Mouse (Mus musculus): Measurements from ENCODE around the gene Rcan2.

The Rcan2 gene

DNA sequence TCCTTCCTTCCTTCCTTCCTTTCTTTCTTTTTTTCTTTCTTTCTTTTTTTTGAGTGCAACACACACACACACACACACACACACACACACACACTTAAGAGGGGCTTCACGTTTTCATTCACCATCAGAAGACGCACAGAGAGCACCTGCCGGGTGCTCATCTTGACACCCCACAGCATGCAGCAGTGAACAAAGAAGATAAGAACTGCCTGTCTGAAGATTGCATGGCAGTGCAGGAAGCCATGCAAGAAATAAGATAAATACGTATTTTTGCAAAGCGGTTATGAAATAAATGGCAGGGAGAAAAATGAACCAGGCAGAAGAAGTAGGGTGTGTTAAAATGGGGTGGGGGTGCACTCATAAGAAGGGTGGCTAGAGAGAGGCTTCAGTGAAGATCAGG, 116.0 kb downstream of the Rcan2 start:
- no peak for DNase-seq (ENCODE audit: low read depth)

DNA sequence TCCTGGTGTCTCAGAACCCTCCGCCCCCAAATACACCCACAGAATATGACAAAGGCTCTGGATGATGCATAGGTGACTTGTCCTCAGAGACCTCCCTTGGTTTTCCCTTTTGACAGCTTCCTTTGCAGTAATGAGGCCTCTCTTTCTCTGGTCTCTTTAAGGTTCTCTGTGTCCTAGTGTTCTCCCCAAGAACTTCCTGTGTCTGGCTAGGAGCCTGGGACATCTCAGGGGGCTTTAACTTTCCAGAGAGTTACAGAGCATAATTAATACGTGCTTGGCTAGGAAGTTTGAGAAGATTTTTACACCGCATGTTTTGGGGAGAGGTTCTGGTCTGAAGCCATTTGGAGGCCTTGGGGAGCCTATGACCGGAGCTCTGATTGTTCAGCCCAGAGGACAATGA, 128.7 kb downstream of the Rcan2 start:
- no peak for DNase-seq (ENCODE audit: low read depth)

DNA sequence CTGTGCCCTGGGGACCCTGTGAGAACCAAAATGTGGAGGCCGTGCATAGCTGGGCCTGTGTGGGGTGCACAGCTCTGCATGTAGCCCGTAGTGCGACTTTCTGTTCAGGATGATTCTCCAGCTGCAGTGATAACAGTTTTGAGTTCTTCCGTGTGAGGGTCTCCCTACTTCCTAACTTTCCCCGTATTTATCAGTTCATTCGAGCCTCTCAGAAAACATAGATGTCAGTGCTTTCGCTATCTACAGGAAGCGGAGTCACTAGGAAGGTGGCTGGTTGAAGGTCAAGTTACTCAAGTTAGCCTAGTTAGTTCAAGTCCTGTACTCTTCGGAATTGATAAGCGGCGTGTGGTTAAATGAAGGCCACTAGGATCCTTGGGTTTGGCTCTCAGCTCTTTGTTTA, 130.6 kb downstream of the Rcan2 start:
- DNase-seq (ENCODE audit: low read depth) = no peak

DNA sequence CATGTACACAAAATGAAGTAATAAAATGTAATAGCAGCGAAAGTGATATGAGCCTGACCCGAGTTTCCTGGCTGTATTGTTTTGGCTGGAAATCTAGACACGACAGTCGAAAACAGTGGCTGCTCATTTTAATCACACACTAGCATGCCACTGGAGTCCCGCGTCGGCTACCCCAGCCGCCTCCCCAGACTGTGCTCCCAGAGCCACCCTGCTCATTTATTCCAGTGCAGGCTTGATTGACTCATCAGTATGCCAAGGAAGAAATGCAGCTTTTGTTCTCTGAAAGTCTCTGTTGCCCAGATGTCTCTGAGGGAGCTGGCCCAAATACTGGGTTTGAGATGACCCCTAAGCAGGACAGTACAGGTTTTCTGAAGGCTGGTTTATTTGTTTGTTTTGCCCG, 132.9 kb downstream of the Rcan2 start:
- no peak for DNase-seq (ENCODE audit: low read depth)

DNA sequence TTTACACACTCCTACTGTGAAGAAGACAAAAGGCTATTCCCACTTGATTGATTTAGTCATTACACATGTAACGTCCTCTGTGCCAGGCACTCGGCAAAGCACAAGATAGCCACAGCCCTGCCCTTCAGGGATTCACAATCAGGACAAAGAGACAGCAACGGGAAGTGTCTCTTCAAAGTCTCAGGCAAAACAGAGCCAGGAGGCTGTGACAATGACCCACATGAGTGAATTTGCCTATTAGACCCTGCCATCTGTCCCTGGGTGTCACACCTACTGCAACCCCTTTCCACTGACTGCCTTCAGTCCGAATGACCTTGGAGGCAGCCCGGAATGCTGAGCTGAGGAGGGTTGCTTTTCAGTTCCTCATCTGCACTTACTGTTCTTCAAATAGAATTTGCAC, 151.1 kb downstream of the Rcan2 start:
- no peak for DNase-seq (ENCODE audit: low read depth)

DNA sequence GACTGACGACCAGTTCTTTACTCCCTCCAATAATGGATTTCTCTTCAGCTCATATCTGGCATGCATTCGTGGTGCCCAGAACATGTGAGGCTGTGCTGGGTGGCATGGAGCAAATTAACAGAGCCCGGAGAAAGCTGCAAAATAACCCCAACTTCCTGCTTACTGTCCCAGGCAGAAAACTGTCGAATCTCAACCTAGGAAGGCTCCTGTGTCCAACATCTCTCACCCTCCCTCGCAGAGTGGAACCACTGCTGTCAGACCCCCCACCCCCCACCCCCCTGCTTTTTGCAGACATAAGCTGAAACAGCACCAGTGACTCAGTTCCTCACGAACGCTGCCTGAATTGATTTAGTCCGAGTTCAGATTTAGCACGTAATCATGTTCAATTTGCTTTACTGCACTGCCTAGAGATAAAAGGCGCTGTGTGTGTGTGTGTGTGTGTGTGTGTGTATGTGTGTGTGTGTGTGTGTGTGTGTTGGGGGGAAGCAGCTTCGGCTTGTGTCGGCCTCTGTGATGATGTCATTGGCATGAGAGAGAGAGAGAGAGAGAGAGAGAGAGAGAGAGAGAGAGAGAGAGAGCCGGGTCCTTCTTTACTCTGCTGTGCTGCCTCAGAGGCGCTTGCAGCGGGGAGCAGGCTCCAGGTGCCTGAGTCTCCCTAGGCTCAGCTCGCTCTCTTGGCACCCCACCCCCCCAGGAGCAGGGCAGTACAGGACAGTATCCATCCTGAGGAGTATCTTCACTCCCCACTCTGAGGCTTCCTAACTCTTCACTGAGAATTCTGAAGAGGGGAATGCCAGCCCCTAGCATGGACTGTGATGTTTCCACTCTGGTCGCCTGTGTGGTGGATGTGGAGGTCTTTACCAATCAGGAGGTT, 151.7 kb downstream of the Rcan2 start:
- DNase-seq (ENCODE audit: low read depth) = no peak

DNA sequence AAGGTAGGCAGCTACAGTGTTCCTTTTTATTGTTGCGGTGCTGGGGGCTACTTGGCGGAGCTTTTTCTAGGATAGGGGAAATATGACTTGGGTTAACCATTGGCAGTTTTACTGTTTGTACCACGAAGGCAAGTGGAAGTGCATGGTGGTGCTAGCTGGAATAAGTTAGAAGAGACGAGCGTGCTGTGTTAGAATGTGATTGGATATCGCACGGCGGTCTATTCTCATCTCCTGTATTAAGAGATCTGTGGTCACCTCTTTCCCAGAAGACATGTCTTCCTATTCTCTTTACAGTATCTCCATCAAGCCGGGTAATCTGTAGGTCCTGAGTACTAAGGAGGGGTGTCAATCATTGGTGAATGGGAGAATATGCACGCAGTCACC, 152.4 kb downstream of the Rcan2 start:
- no peak for DNase-seq (ENCODE audit: low read depth)

DNA sequence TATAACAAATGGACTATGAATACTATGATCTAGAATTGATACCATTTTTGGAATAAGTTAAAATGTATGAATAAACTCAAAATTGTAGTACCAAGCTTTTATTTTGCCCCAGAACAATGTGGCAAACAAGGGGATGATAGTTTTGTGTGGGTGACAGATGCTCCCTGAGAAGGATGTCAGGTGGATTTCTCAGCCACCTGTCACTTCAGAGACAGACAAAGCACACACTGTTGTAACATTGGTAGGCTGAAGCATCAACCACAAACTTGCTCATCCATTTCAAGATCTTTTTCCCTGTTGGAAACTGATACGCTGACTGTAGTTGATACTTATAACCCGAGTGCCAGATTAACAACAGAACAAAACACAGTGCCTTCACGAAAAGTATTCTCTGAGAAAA, 158.6 kb downstream of the Rcan2 start:
- DNase-seq (ENCODE audit: low read depth) = no peak

DNA sequence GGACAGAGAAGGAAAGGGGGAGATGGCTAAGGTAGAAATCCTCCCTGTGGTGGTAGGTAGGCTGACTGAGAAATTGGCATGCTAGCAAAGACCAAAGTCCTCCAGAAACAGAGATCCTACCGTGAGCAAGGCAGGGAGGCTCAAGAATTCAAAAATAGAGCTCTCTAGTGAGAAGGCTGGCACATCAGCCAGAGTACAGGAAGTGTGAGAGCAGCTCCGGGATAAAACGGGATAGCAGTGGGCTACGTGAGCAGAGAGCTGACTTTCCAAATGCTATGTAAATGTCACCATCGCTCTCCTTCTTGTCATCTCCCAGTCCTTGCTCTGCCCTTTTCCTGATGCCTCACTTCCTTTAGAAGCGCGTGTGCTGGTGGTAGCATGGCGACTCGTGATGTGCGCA, 168.8 kb downstream of the Rcan2 start:
- DNase-seq (ENCODE audit: low read depth) = no peak

DNA sequence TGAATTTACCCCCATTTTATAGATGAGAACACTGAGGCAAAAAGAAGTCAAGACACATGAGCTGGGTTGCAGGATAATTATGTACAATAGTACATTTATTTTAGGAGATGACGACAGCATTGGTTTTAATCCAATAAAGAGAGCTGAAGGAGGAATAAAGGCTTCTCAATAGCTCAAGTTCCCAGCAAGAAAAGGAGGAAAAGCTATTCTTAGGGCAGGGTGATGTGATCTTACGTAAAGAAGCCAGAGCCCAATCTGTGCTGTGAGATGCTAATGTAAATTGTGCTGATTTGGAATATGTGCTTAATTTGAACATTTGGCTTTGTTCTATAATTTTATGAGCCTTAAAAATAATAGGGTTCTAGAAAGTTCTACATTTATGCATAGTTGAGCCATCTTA, 176.4 kb downstream of the Rcan2 start:
- no peak for DNase-seq (ENCODE audit: low read depth)

DNA sequence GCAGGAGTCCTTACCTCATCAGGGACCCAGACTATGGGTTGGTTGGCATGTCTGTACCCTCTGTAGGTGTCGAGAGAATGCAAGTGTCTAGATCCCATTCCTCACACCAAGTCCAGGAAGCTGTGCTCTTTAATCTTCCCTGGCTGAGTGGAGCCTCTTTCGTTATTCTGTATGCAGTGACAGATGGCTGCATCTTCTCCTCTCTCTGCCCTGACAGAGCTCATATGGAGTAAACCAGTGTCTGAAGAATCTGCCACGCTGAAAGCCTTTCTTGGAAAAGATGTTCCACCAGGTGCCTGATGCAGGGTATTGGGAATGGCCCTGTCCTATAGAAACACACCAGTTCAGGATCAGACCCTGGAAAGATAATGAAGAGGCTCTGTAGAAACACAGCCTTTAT, 178.8 kb downstream of the Rcan2 start:
- DNase-seq (ENCODE audit: low read depth) = no peak

DNA sequence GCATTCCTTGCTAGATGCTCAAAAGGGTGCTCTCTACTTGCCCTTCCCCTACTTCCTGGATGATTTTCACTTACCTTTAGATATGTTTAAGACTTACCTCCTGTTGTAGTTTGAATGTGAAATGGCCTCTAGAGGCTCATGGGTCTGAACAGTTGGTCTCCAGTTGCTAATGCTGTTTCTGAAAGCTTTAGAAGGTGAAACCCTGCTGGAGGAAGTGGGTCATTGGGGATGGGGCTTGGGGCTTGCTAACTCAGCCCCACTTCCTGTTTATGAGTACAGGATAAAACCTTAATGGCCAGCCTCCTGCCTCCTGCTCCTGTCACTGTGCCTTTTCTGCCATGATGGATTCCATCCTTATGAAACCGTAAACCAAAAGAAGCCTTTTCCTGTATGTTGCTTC, 181.4 kb downstream of the Rcan2 start:
- DNase-seq (ENCODE audit: low read depth) = no peak

DNA sequence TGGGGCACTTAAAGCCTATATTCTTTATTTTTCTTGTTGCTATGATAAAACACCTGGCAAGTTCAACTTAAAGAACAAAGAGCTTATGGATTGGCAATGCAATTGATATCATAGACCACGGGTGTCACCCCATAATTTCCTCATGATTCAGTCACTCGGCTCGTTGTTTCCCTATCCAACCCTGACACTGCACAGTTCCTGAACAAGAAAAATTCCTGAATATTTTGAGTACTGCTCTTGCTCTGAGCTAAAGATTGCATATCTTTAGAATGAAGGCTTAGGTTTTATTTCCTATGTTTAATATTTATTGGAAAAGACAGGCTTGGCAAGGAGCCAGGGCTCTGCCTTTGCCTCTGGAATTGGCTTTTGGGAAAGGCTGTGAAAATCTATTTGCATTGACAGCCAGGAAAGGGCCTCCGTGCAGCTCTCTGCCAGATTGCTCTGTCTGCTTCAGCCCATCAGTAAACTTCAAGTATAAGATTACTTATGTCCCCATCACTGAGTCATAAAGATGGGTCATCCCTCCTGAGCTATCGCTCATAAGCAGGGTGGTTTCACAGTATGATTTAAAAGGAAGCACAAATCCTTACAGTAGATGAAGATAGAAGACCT, 188.3 kb downstream of the Rcan2 start:
- DNase-seq (ENCODE audit: low read depth) = no peak

DNA sequence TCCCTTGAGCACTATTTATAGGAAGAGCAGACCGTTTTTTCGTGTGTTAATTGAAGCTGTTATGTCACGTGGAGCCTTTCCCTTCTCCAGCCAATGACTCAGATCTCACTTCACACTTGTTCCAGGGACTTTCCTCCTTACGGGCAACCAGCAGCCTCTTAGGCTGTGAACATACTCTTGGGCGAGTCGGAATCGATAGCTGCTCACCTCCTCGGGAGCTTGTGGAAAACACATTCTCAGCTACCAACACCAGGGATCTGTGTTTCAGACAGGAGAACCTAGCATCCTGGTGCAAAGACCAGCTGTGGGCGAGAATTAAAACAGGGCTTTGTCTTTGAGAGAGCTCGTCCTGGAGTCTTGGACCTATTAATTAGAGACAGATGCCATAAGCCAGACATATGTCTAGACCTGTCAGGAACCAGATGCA, 189.8 kb downstream of the Rcan2 start:
- DNase-seq (ENCODE audit: low read depth) = no peak

DNA sequence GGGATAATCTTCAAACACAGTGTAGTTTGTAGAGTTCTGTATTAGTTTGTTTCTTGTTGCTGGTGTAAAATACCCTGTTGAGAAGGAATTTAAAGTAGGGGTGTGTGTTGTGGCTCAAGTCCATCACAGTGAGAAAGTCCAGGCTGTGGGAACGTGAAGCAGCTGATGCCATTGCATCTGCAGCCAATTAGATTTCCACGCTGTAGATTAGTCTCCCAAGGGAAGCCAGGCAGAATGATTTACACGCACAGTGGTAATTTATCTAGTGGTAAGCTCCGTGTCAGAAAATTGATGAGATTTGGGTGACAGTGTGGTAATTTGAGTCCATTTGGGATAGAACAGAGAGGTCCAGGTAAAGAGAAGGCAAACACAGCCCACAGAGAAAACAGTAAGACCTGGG, 192.9 kb downstream of the Rcan2 start:
- DNase-seq (ENCODE audit: low read depth) = no peak

DNA sequence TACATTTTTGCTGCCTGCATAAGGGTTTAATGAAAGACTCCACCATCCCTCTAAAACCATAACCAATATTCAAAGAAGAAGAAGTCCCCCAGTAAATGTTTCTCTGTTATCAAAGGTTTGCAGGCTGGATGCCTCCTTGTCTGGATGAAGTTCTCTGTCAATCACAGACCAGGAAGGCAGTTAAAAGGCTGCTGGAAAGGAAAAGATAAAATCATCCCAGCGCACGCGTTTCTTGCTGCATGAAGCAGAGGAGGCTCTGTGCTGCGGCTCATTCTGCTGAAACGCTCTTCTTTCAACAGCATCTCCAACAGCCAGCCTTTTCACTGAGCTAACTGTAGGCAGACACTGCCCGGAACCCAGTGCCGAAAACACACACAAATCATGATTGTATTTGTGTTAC, 196.4 kb downstream of the Rcan2 start:
- no peak for DNase-seq (ENCODE audit: low read depth)

DNA sequence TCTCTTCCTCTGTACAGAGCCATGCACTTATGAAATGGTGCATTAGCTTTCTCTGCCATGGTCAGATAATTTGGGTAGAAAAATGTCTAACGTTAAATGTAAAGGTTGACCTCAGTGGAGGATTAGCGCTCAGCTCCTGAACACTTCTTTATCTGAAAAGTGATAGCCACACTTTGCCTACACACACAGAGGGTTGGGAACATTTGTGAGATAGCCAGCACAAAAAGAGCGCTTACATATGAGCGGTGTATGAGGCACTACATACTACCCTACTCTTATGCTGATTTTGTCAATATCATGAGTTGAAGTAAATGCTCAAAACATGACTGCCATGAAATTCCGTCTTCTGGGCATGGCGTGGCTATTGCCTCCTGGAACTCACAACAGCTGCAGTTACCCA, 196.9 kb downstream of the Rcan2 start:
- no peak for DNase-seq (ENCODE audit: low read depth)

DNA sequence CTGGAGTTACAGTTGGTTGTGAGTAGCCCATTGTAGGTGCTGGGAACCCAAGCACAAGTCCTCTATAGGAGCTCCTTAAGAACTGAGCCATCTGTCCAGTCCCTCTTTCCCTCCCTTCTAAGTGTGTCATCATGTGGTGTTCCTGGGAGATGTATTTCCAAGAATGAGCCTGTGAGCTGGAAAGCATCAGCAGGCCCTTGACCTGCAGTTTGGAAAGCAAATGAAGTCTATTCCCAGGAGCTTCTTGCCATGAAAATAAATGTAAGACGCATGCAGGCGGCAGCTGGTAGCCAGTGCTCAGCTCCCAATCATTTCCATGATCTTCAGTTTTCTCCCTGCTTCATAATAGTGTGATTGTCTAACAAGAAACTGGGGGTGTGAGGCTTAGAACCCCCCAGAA, 203.2 kb downstream of the Rcan2 start:
- no peak for DNase-seq (ENCODE audit: low read depth)

DNA sequence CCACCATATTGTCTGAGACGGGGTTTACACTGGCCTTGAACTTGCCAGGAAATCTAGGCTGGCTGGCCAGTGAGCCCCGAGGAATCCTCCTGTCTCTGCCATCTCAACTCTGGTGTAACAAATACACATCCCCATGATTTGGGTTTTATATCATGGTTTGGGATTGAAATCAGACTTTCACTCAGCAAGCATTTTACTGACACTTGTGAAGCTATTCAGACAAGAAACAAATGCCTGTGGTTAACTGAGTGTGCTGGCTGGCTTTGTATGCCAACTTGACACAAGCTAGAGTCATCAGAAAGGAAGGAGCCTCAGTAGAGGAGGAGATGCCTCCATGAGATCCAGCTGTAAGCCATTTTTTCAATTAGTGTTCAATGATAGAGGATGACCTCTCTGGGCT, 206.3 kb downstream of the Rcan2 start:
- DNase-seq (ENCODE audit: low read depth) = no peak

DNA sequence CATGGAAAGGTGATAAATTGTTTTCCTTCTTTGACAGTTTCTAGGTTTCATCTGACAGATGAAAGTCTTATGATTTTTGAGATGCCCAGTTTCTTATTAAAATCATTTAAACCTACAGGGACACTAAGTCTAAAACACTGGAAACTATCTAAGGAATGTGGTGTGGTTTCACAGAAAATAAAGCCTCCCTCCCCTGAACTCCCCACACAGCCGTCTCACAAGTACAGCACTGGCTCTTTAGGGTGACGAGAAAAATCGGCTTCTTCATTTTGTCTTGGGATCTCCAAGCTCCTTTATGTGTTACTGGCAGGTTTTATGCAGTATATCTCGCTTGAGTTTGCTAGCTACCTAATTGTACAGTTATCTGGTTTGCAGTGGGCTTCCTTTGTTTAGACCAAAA, 210.8 kb downstream of the Rcan2 start:
- DNase-seq (ENCODE audit: low read depth) = no peak

DNA sequence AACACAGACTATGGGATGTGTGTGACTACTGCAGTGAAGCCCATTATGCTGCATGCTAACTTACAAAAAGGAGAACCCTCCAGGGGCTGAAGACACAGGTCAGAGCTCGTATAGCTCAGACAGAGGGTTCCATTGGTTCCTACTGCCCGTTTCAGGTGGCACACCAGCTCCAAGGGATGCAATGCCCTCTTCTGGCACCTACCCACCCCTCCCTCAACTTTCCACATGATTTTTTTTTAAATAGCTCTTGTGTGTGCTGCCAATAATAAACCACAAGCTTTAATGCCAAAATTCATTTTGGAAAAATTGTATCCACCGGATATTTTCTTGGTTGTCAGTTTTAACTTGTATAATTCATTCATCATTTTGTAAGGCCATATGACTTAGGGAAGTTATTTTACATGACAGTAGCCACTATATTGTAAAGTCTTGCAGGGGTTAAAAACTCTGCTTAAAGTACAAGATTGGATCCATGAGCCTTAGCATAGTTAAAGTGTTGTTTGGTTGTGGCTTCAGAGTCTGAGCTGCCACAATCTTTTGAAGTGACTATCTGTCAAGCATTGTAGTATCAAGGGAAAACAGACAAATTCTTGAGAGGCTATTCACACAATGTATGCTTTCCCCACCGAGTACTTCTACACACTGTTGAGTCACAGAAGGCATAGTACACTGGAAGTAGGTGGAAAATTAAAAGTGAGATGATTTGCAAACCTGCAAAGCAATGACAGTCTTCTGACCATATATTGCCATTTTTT, 212.8 kb downstream of the Rcan2 start:
- no peak for DNase-seq (ENCODE audit: low read depth)

DNA sequence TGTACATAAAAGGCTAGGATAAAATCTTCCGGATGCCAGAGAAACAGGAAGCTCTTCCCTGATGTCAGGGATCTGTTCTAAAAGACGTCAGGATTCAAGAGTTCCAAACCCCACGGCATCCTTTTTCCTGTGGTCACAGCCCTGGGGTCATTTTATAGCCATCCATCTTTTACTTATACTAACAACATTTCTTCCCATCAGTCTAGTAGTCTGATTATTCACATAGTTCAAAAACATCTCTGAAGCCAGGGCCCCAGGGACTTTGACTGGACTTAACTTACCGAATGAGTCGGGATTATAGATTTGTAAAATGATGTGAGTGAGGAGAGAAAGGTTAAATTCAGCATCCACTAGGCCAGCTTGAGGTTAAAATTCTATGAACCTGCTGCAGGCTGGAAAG, 215.2 kb downstream of the Rcan2 start:
- no peak for DNase-seq (ENCODE audit: low read depth)

DNA sequence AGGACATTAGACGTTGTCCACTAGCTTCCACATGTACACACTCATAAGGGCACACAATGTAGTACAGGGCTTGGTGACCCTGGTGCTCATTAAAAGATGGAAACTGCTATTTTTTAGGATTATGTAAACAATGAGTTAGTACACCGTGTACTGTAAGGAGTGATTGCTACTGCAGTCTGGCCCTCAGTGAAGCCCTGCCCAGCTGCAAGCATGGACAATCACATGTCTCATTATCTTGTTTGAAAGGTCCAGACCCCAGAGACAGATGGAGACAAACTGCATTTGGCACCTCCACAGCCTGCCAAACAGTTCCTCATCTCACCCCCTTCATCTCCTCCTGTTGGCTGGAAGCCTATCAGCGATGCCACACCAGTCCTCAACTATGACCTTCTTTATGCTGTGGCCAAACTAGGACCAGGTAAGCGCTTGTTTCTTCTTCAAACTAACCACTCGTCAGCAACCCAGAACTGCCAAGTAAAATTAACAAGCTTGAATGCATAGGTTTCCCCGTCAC, 219.6 kb downstream of the Rcan2 start:
- DNase-seq (ENCODE audit: low read depth) = no peak

All from c-Kit-positive CD71-negative TER-119-negative erythroid progenitor cells, embryonic 14.5 days (primary cell).